Mouse (Mus musculus) embryonic facial prominence, embryonic 13.5 days (tissue): ENCODE measurements at regions not wholly inside any gene's neighbourhood (a gene's known extent, or its start where the extent isn't known, plus 50 kb on each side); places are given as distances from the start of the nearest gene placed in this dataset.

Source experiments
- ATAC-seq: fragments of 200-750 bp; cut with Nextera tagmentation; 2 replicates; pipeline ENCODE4 v1.8.0; 2017; ENCODE audit warnings: low read depth; ENCODE audit not compliant: insufficient number of reproducible peaks, insufficient read depth, low FRiP score, low TSS enrichment
- H3K27ac ChIP-seq: fragments of 300-500 bp; sonication (generic); 2 replicates; pipeline ENCODE4 v1.5.1; 2015; ENCODE audit warnings: moderate library complexity, mild to moderate bottlenecking, inconsistent platforms
- H3K27me3 ChIP-seq: fragments of 300-500 bp; sonication (generic); 2 replicates; pipeline ENCODE4 v1.6.1; 2015; ENCODE audit warnings: mild to moderate bottlenecking, inconsistent platforms
- H3K36me3 ChIP-seq: fragments of 300-500 bp; sonication (generic); 2 replicates; pipeline ENCODE4 v1.6.1; 2015; ENCODE audit warnings: mild to moderate bottlenecking, inconsistent platforms
- H3K4me1 ChIP-seq: fragments of 300-500 bp; sonication (generic); 2 replicates; pipeline ENCODE4 v1.6.1; 2015; ENCODE audit warnings: inconsistent platforms
- H3K4me2 ChIP-seq: fragments of 300-500 bp; sonication (generic); 2 replicates; pipeline ENCODE4 v1.6.1; 2015; ENCODE audit warnings: moderate library complexity, mild to moderate bottlenecking, inconsistent platforms
- H3K4me3 ChIP-seq: fragments of 300-500 bp; sonication (generic); 2 replicates; pipeline ENCODE4 v1.5.1; 2015; ENCODE audit warnings: mild to moderate bottlenecking, inconsistent platforms
- H3K9ac ChIP-seq: fragments of 300-500 bp; sonication (generic); 2 replicates; pipeline ENCODE4 v1.6.1; 2015; ENCODE audit warnings: mild to moderate bottlenecking, inconsistent platforms
- H3K9me3 ChIP-seq: fragments of 300-500 bp; sonication (generic); 2 replicates; pipeline ENCODE4 v1.6.1; 2016; ENCODE audit warnings: inconsistent platforms
- WGBS: fragments of 180-500 bp; shearing (Covaris S2); methylation state at CpG from one replicate; pipeline ENCODE4 v1.1.7; 2015; ENCODE audit warnings: mixed read lengths; 5-methylcytosine and 5-hydroxymethylcytosine counted together

GRCm38 (mm10) chr16:7637993-7638392, 786.9 kb downstream of the Tmem114 start:
- H3K4me1 ChIP-seq = no peaks in the 10 kb centered on the region; the same call in 1 of the 2 replicates
- H3K9me3 ChIP-seq = no peaks in the 10 kb centered on the region
- H3K9ac ChIP-seq = no peak overlapping the region
- H3K27ac ChIP-seq = no peak overlapping the region
- H3K4me2 ChIP-seq = no peak overlapping the region
- no peaks in the 10 kb centered on the region for H3K36me3 ChIP-seq
- H3K27me3 ChIP-seq = no peaks in the 10 kb centered on the region; the same call in 1 of the 2 replicates
- H3K4me3 ChIP-seq = no peak overlapping the region
- no peak for ATAC-seq

GRCm38 (mm10) chr16:7637121-7637700, 787.7 kb downstream of the Tmem114 start:
- no peak for ATAC-seq
- H3K4me1 ChIP-seq = peaks cover 3% of the 10 kb centered on the region; the same call in 1 of the 2 replicates
- no peak overlapping the region for H3K4me2 ChIP-seq
- H3K36me3 ChIP-seq = no peaks in the 10 kb centered on the region
- no peak overlapping the region for H3K27ac ChIP-seq
- no peak overlapping the region for H3K9ac ChIP-seq
- H3K9me3 ChIP-seq = no peaks in the 10 kb centered on the region
- WGBS = 70% methylated on average over 5 of the region's 5 CpGs
- H3K27me3 ChIP-seq = no peaks in the 10 kb centered on the region; the same call in 1 of the 2 replicates
- H3K4me3 ChIP-seq = no peak overlapping the region

- Histone ChIP-seq H3K36me3 (no peaks in the 10 kb centered on the region), H3K9ac (no peak overlapping the region), H3K27ac (no peak overlapping the region), H3K4me2 (no peak overlapping the region), H3K27me3 (no peaks in the 10 kb centered on the region; the same call in 1 of the 2 replicates), H3K4me3 (no peak overlapping the region), H3K4me1 (peaks cover 3% of the 10 kb centered on the region; the same call in 1 of the 2 replicates), H3K9me3 (no peaks in the 10 kb centered on the region)
- ATAC-seq = no peak
- WGBS = 72% methylated on average over 5 of the region's 5 CpGs
These were observed 788.6 kb downstream of the Tmem114 start for GRCm38 (mm10) chr16:7636326-7636725.

- no peak overlapping the region for H3K4me3 ChIP-seq
- H3K27me3 ChIP-seq = no peaks in the 10 kb centered on the region; the same call in 1 of the 2 replicates
- no peak overlapping the region for H3K27ac ChIP-seq
- WGBS = 4% methylated on average over 5 of the region's 5 CpGs
- no peak for ATAC-seq
- 0 out of 2 replicates have a peak, but pooled peaks cover 3% of the 10 kb centered on the region for H3K4me1 ChIP-seq
- H3K4me2 ChIP-seq = no peak overlapping the region
- H3K9ac ChIP-seq = no peak overlapping the region
- H3K36me3 ChIP-seq = no peaks in the 10 kb centered on the region
- no peaks in the 10 kb centered on the region for H3K9me3 ChIP-seq
These were observed 792.5 kb downstream of the Tmem114 start for GRCm38 (mm10) chr16:7632474-7632873.

GRCm38 (mm10) chr16:7628351-7628750, 796.6 kb downstream of the Tmem114 start:
- Histone ChIP-seq H3K4me3 (no peak overlapping the region), H3K27ac (no peak overlapping the region), H3K36me3 (no peaks in the 10 kb centered on the region), H3K27me3 (no peaks in the 10 kb centered on the region), H3K9me3 (no peaks in the 10 kb centered on the region), H3K4me2 (no peak overlapping the region), H3K4me1 (0 out of 2 replicates have a peak, but pooled peaks cover 3% of the 10 kb centered on the region), H3K9ac (no peak overlapping the region)
- ATAC-seq = no peak
- WGBS = 80% methylated on average over 8 of the region's 8 CpGs

- Histone ChIP-seq H3K4me3 (no peak overlapping the region), H3K27ac (no peak overlapping the region), H3K36me3 (no peaks in the 10 kb centered on the region), H3K9ac (no peak overlapping the region), H3K27me3 (no peaks in the 10 kb centered on the region), H3K4me2 (no peak overlapping the region), H3K4me1 (no peaks in the 10 kb centered on the region), H3K9me3 (no peaks in the 10 kb centered on the region)
- ATAC-seq = no peak
- 68% methylated on average over 2 of the region's 2 CpGs for WGBS
These were observed 818.3 kb downstream of the Tmem114 start for GRCm38 (mm10) chr16:7606602-7607001.

GRCm38 (mm10) chr16:7602428-7602827, 822.5 kb downstream of the Tmem114 start:
- no peak for ATAC-seq
- WGBS = 19% methylated on average over 1 of the region's 1 CpGs
- H3K4me2 ChIP-seq = no peak overlapping the region

GRCm38 (mm10) chr16:7574879-7575278, 850.1 kb downstream of the Tmem114 start:
- 0 out of 2 replicates have a peak overlapping the region, but pooled peaks have one; percentile 37 for H3K9ac ChIP-seq
- 26% methylated on average over 3 of the region's 3 CpGs for WGBS

More at GRCm38 (mm10) chr16:7602428-7602827, 822.5 kb downstream of the Tmem114 start:
- H3K4me1 ChIP-seq = no peaks in the 10 kb centered on the region
- no peaks in the 10 kb centered on the region for H3K9me3 ChIP-seq
- no peak overlapping the region for H3K9ac ChIP-seq
- H3K36me3 ChIP-seq = no peaks in the 10 kb centered on the region
- no peak overlapping the region for H3K4me3 ChIP-seq
- H3K27me3 ChIP-seq = no peaks in the 10 kb centered on the region
- H3K27ac ChIP-seq = no peak overlapping the region

GRCm38 (mm10) chr16:7560841-7561240, 864.1 kb downstream of the Tmem114 start:
- Histone ChIP-seq H3K4me1 (no peaks in the 10 kb centered on the region), H3K4me3 (no peak overlapping the region), H3K4me2 (no peak overlapping the region), H3K9ac (no peak overlapping the region), H3K27me3 (no peaks in the 10 kb centered on the region), H3K36me3 (no peaks in the 10 kb centered on the region), H3K9me3 (peaks cover 1% of the 10 kb centered on the region; the same call in 1 of the 2 replicates), H3K27ac (no peak overlapping the region)
- no peak for ATAC-seq
- WGBS = 64% methylated on average over 2 of the region's 2 CpGs

More at GRCm38 (mm10) chr16:7574879-7575278, 850.1 kb downstream of the Tmem114 start:
- Histone ChIP-seq H3K9me3 (no peaks in the 10 kb centered on the region), H3K4me2 (no peak overlapping the region), H3K27ac (peak overlapping the region; percentile 60), H3K4me3 (no peak overlapping the region), H3K4me1 (peaks cover 9% of the 10 kb centered on the region; the same call in 1 of the 2 replicates), H3K36me3 (no peaks in the 10 kb centered on the region), H3K27me3 (no peaks in the 10 kb centered on the region)
- no peak for ATAC-seq

- ATAC-seq = no peak
- Histone ChIP-seq H3K4me3 (no peak overlapping the region), H3K4me1 (no peaks in the 10 kb centered on the region), H3K4me2 (no peak overlapping the region), H3K9me3 (no peaks in the 10 kb centered on the region), H3K36me3 (no peaks in the 10 kb centered on the region), H3K27me3 (no peaks in the 10 kb centered on the region), H3K27ac (no peak overlapping the region), H3K9ac (no peak overlapping the region)
- 86% methylated on average over 1 of the region's 1 CpGs for WGBS
These were observed 865.8 kb downstream of the Tmem114 start for GRCm38 (mm10) chr16:7559177-7559576.

- no peaks in the 10 kb centered on the region for H3K27me3 ChIP-seq
- H3K4me3 ChIP-seq = no peak overlapping the region
- H3K4me1 ChIP-seq = no peaks in the 10 kb centered on the region
- H3K4me2 ChIP-seq = no peak overlapping the region
- H3K9me3 ChIP-seq = no peaks in the 10 kb centered on the region
- H3K27ac ChIP-seq = no peak overlapping the region
- no peak for ATAC-seq
- no peak overlapping the region for H3K9ac ChIP-seq
- no peaks in the 10 kb centered on the region for H3K36me3 ChIP-seq
- WGBS = 73% methylated on average over 1 of the region's 1 CpGs
These were observed 866.3 kb downstream of the Tmem114 start for GRCm38 (mm10) chr16:7558637-7559036.

GRCm38 (mm10) chr16:7555911-7556310, 869.0 kb downstream of the Tmem114 start:
- no peak overlapping the region for H3K4me2 ChIP-seq
- no peak overlapping the region for H3K9ac ChIP-seq
- H3K4me1 ChIP-seq = no peaks in the 10 kb centered on the region
- no peaks in the 10 kb centered on the region for H3K9me3 ChIP-seq
- no peaks in the 10 kb centered on the region for H3K27me3 ChIP-seq
- no peak for ATAC-seq
- WGBS = 90% methylated on average over 9 of the region's 9 CpGs
- H3K36me3 ChIP-seq = no peaks in the 10 kb centered on the region
- no peak overlapping the region for H3K27ac ChIP-seq
- no peak overlapping the region for H3K4me3 ChIP-seq
